Mouse (Mus musculus) cerebellum, postnatal 36 days (tissue): ENCODE measurements at regions not wholly inside any gene's neighbourhood (a gene's known extent, or its start where the extent isn't known, plus 50 kb on each side); places are given as distances from the start of the nearest gene placed in this dataset.

ENCODE experiments used
- DNase-seq, 2 experiments: peaks; one replicate each; pipeline ENCODE4 v3.0.0; 2021 to 2022; ENCODE audit warnings: mixed read lengths in 2 of 2

DNA sequence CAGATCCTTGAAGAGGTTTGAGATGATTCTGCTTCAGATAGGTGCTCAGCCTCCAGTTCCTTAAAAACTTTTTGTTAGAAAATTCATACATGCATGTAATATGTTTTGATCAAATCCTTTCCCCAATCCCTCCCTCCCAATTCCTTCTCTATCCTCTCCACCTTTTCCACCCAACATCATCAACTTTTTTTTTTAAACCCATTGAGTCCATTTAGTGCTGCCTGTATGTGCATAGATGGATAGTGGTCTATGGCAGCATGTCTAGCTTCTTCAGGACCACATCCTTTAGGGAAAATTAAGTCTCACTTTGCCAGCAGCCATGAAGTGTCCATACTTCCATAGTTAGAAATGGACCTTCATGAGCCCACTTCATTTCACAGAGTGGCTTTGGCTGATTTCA, 167.2 kb upstream of the Klhl29 start:
- DNase-seq: no peak

DNA sequence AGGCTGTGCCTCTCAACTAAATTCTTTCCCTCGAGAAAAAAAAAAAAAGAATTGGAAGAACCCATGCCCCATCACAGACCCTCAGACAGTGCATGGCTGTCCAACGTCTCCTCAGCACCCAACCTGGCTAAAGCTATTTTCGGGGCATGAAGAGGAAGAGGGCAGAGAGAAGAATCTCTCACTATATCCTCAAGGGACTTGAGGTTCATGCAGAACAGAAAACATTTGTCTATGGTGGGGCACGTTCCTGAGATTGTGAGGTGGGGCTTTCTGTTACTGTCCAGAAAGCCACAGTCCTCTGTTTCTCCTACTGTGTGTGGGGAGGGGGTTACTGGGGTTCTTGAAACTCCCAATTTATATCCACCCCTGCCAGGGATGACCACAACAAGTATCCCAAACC, 120.8 kb upstream of the Klhl29 start:
- no peak for DNase-seq

- DNase-seq: no peak
Measured at GRCm38 (mm10) chr12:5494657-5495512, 119.4 kb upstream of the Klhl29 start.

DNA sequence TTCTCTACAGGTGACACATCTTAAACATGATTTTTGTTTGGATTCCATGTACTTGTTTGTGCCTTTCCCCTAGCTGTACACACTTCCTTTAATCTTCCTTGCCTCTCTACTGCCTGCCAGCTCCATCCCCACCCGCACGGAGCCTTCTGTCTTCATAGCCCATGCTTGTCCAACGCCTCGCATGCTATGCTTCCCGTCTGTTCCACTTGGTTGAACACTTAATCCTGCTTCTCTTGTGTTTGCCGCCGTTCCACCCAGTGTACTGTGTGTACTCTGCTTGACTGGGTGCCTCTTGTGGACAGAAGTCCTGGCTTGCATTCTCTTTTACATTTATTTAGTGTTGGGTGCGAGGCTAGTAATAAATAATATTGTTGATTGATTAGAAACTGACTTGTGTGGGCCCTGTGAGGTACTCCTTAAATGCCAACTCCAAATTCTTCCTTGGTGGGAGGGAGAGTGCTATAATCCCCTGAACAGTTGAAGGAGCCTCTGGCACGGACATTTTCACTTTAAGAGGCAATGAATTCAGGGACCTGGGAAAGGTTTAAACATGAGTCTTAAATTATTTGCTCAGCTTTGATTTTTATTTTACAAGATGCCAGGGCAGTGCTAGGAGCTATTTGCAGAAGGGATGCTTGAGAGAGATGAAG, 88.9 kb upstream of the Klhl29 start:
- peak in 1 of 2 experiments; percentile 6 for DNase-seq

- no peak for DNase-seq
Measured at GRCm38 (mm10) chr12:5453157-5453556, 77.7 kb upstream of the Klhl29 start.

DNA sequence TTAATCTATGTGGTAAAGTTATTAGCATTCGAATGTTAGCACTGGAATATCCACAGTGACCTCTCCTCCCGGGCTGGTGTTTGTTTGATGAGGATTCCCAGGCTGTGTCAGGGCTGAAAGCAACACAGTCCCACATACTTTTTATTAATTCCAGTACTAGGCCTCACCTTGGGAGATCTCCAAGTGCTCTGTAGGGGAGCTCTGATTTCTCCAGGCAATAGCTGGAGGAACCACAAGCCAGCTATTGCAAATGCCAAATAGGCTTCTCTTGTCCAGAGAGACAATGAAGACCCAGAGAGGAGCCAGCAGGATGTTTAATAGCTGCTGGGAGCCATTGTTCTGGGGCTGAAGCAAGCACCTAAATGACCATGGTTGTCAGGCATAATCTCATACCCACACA, 68.2 kb upstream of the Klhl29 start:
- DNase-seq: peak; percentile 18 to 31

GRCm38 (mm10) chr12:5443091-5443531, 67.6 kb upstream of the Klhl29 start:
- no peak for DNase-seq

GRCm38 (mm10) chr12:5442679-5443078, 67.2 kb upstream of the Klhl29 start:
- no peak for DNase-seq

DNA sequence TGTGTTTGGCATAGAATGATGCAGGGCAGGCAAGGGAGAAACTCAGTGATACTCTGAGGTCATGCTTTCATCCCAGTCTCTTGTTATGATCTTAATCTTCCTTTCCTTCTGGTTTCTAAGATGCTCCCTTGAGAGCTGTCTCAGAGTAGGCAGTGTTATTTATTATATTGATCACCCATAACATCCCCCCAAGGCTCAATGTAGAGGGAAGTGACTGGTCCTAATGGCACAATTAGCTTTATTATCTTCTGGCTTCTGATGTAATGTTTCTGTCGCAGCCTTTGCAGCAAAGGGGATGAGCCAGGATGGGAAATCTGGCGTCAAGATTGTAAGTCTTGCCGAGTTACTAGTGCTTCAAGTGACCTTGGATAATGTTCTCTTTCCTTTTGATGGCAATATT, 65.0 kb upstream of the Klhl29 start:
- no peak for DNase-seq

- DNase-seq: no peak
Measured at GRCm38 (mm10) chr12:5435876-5436275, 60.4 kb upstream of the Klhl29 start.

GRCm38 (mm10) chr12:5434060-5434459, 58.6 kb upstream of the Klhl29 start:
- no peak for DNase-seq

GRCm38 (mm10) chr12:5432688-5433087, 57.2 kb upstream of the Klhl29 start:
- DNase-seq: no peak

DNA sequence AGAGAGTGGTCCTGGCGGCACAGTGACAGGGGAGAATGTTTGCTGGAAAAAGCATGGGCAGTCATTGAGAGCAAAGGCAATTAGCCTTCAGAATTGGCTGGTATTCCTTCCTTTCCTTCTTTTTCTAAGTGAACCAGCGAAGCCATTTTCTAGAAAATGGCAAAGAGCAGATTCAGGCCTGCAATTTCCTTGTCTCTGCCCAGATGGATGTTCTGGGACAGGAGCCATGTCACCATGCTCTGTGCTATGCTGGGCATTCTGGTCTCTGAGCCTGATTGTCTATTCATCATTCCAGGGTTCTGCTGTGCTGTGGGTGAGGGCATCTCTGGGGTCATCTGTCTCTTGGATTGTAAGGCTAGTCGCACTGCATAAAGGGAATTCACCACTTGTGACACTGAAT, 53.3 kb upstream of the Klhl29 start:
- peak; percentile 41 to 45 for DNase-seq
